Mouse (Mus musculus) right cerebral cortex, postnatal 14 days (tissue): ENCODE measurements around the gene Olfr112.
"Not testable (repeated sequence)": the region's sequence is repeated elsewhere in the genome, so short reads cannot be mapped to it uniquely, and the experiment has no call there.

Source experiments
- DNase-seq: peaks from one replicate; pipeline ENCODE4 v3.0.0; 2022

Olfr112 gene

DNA sequence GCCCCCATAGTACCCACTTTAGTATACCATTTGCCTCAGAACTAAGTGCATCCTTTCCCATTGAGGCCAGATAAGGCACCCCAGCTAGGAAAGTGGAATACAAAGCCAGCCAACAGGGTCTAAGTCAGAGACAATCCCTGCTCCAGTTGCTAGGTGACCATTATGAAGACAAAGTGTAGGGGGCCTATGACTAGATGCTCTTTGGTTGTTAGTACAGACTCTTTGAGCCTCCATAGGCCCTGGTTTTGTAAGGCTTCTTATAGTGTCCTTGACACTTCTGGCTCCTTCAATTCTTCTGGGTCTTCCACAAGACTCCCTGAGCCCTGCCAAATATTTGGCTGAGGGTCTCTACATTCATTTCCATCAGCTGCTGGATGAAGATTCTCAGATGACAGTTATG lies at the start of gene Olfr112:
TSS of gene Olfr112 (minus strand) at position 101 of the 400 bp plus-strand sequence.
- no peak for DNase-seq

DNA sequence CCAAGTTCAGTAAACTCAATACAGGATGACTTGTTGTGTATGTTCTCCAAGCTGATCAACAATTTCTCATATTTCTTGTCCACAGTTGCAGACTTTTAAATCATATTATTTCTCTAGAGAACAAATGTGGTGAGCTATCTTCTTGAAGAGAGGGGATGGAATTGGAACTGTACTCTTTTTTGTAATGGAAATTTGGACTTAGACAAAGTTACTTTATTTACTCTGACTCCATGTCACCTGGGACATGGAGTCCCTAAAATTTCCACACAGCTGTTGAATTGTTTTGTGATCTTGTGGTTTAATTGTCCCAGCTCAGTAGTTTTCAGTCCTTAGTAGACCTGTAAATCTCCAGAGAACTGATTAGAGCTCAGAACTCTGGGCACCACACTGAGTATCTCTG lies 23.4 kb upstream of the Olfr112 start, which contains the start of gene Olfr114:
TSS of gene Olfr114 (minus strand) at position 101 of the 400 bp plus-strand sequence.
- no peak for DNase-seq

GRCm38 (mm10) chr17:37577563-37577962 lies 8.3 kb upstream of the Olfr112 start, which contains the start of gene Olfr113:
Gene Olfr113 (minus strand): TSS chr17:37577663.
- DNase-seq, result no peak

GRCm38 (mm10) chr17:37558913-37559615 lies 10.2 kb downstream of the Olfr112 start:
- no peak for DNase-seq

DNA sequence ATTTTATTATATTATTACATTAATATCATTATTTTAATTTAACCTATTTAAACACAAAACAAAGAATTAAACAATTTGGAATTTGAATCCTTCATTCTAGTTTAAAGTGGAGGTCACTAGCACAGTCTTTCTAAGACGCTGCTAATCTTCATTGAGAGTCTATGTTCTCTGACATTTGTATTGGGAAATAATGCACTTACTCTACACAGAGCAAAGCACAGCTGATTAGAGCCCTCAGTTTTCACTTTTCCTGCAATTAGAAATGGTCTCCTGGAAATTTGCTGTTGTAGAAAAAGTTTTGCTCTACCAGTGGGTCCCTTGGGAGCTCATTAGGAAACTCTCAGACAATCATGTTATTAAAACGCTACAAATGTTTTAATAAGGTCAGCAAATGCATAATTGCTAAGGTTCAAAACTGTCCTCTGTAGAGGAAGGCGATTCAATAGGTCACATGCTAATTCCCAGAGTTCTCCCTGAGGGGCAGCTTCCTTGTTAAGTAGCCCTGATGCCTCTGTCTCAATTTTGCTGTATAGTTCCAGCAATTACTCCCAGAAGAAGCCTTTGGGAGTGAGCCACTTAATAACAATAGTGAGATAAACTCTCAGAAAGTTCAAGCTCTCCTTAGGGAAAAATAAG lies 25.3 kb downstream of the Olfr112 start:
- DNase-seq, result no peak

GRCm38 (mm10) chr17:37541454-37542119 lies 27.7 kb downstream of the Olfr112 start:
- DNase-seq, result no peak

- not testable (repeated sequence) for DNase-seq
Measured at GRCm38 (mm10) chr17:37538416-37538815, 30.8 kb downstream of the Olfr112 start.

- DNase-seq, result no peak
Measured at GRCm38 (mm10) chr17:37535173-37535572, 34.1 kb downstream of the Olfr112 start.

DNA sequence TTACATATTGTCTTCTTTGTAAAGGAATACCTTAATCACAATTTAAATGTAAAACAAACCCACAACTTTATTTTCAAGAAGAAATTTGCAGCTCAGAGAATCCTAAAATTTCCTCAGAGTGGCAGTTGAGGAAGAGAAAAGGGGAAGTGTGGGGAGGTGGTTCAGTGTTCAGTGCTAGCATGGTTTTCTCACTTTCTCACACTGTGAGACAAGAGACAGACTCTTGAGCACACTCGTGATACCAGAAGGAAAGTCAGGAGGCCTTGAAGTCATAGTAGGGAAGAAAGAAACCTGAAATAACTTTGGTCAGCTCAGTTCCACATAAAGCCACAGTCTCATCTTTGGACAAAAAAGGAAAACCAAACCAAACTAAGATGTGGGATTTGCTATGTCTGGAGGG lies 43.8 kb downstream of the Olfr112 start:
- DNase-seq, result not testable (repeated sequence)

GRCm38 (mm10) chr17:37524612-37525011 lies 44.6 kb downstream of the Olfr112 start:
- DNase-seq, result not testable (repeated sequence)
